Mouse (Mus musculus) MEL (cell line): ENCODE data around the gene Pls1.

Source experiments
- BHLHE40 ChIP-seq: IDR thresholded peaks from 2 replicates; pipeline ENCODE4 v1.6.1; 2012; ENCODE audit warnings: low read depth, mild to moderate bottlenecking, inconsistent platforms, low read length, improper control_type of control experiment, borderline replicate concordance
- CHD1 ChIP-seq: IDR thresholded peaks from 2 replicates; pipeline ENCODE4 v1.6.1; 2012; ENCODE audit warnings: low read depth, mild to moderate bottlenecking, inconsistent platforms, low read length, improper control_type of control experiment
- CTCF ChIP-seq, 3 experiments: IDR thresholded peaks in 2 of 3; conservative IDR thresholded peaks in 1 of 3; 2 replicates each; pipeline ENCODE4 v1.5.1; 2011 to 2012; ENCODE audit warnings: low read length in 3 of 3, low read depth in 2 of 3, mild to moderate bottlenecking in 2 of 3, improper control_type of control experiment in 1 of 3, inconsistent platforms in 1 of 3, mixed read lengths in 1 of 3, moderate library complexity in 1 of 3; ENCODE audit not compliant: control insufficient read depth in 1 of 3, insufficient read depth in 1 of 3, poor library complexity in 1 of 3, severe bottlenecking in 1 of 3
- EP300 ChIP-seq, 2 experiments: IDR thresholded peaks; 2 replicates each; pipeline ENCODE4 v1.6.1; 2011; ENCODE audit warnings: improper control_type of control experiment in 2 of 2, low read length in 2 of 2, low read depth in 1 of 2, mild to moderate bottlenecking in 1 of 2
- POLR2AphosphoS2 ChIP-seq: IDR thresholded peaks from 2 replicates; pipeline ENCODE4 v1.6.1; 2011; ENCODE audit warnings: low read length, improper control_type of control experiment
- USF1 ChIP-seq: IDR thresholded peaks from 2 replicates; pipeline ENCODE4 v1.6.1; 2014; ENCODE audit warnings: low read depth, mild to moderate bottlenecking, inconsistent platforms, low read length, improper control_type of control experiment, moderate library complexity
- ZC3H11A ChIP-seq: IDR thresholded peaks from 2 replicates; pipeline ENCODE4 v1.6.1; 2012; ENCODE audit warnings: low read depth, mild to moderate bottlenecking, inconsistent platforms, low read length, improper control_type of control experiment

DNA sequence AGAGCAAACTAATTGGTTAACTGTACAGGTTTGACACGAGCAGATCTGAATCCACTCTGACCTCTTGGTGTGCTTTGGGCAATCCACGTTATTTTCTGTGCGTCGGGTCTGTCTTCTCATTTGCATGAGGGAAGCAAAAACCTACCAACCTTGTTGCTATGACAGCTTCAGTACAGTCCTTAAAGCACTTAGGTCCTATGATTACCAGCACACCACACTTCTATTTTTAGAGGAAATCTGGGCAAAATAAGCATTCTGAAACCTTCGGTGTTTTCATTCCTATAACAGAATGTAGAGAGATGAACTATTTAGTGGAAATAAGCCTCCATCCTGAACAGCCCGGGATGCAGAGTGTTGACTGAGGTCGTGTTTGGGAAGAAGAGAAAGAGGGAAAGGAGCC, 22.6 kb downstream of the Pls1 start:
- no peak for TF ChIP-seq CTCF (IDR thresholded peaks at IDR 0.05 in 2 of 3, conservative IDR thresholded peaks at IDR 0.05 in 1 of 3; ENCODE audit: control insufficient read depth in 1 of 3, insufficient read depth in 1 of 3, low read depth in 2 of 3, low read length in 3 of 3, poor library complexity in 1 of 3, severe bottlenecking in 1 of 3)
- TF ChIP-seq EP300 (IDR thresholded peaks at IDR 0.05; ENCODE audit: low read depth in 1 of 2, low read length in 2 of 2) = no peak
- no peak for TF ChIP-seq BHLHE40
- no peak for TF ChIP-seq ZC3H11A
- TF ChIP-seq USF1 = no peak
- no peak for TF ChIP-seq POLR2AphosphoS2
- no peak for TF ChIP-seq CHD1
